Mouse (Mus musculus) intestine, postnatal 0 days (tissue): ENCODE data around the gene Adarb2. TPM values are rescaled to one million over a fixed set of nuclear protein-coding genes. Genes with fewer than 3 reads are reported as not detected.

Experiments
- ATAC-seq: fragments of 200-750 bp; cut with Nextera tagmentation; 2 replicates; pipeline ENCODE4 v1.8.0; 2017; ENCODE audit warnings: mild to moderate bottlenecking, moderate TSS enrichment, moderate library complexity
- H3K27ac ChIP-seq: fragments of 300-500 bp; sonication (generic); 2 replicates; pipeline ENCODE4 v1.5.1; 2014; ENCODE audit warnings: mild to moderate bottlenecking, low read depth, low read length, moderate library complexity
- H3K27me3 ChIP-seq: fragments of 300-500 bp; sonication (generic); replicated peaks from 2 replicates; pipeline ENCODE4 v1.6.1; 2014; ENCODE audit warnings: low read length, mixed read lengths; ENCODE audit not compliant: control insufficient read depth, insufficient read depth
- H3K36me3 ChIP-seq: fragments of 300-500 bp; sonication (generic); 2 replicates; pipeline ENCODE4 v1.6.1; 2014; ENCODE audit warnings: mild to moderate bottlenecking, moderate library complexity; ENCODE audit not compliant: control insufficient read depth, insufficient read depth
- H3K4me1 ChIP-seq: fragments of 300-500 bp; sonication (generic); replicated peaks from 2 replicates; pipeline ENCODE4 v1.6.1; 2014; ENCODE audit warnings: antibody characterized with exemption, low read length, mixed read lengths; ENCODE audit not compliant: control insufficient read depth, insufficient read depth
- H3K4me2 ChIP-seq: fragments of 300-500 bp; sonication (generic); replicated peaks from 2 replicates; pipeline ENCODE4 v1.6.1; 2014; ENCODE audit warnings: low read depth, mild to moderate bottlenecking, moderate library complexity
- H3K4me3 ChIP-seq: fragments of 300-500 bp; sonication (generic); 2 replicates; pipeline ENCODE4 v1.5.1; 2014; ENCODE audit warnings: low read depth, low read length
- H3K9ac ChIP-seq: fragments of 300-500 bp; sonication (generic); 2 replicates; pipeline ENCODE4 v1.6.1; 2014; ENCODE audit warnings: mild to moderate bottlenecking, low read depth, low read length
- H3K9me3 ChIP-seq: fragments of 300-500 bp; sonication (generic); 2 replicates; pipeline ENCODE4 v1.6.1; 2016; ENCODE audit warnings: mixed run types; ENCODE audit not compliant: control insufficient read depth
- CTCF ChIP-seq: sonication (generic); IDR thresholded peaks from 2 replicates; pipeline ENCODE4 v1.5.1; 2016; ENCODE audit warnings: low read depth, mild to moderate bottlenecking, control low read depth, antibody characterized with exemption, moderate library complexity
- WGBS: fragments of 180-500 bp; shearing (Covaris S2); extraction: QIAGEN DNeasy Blood & Tissue Kit; methylation state at CpG from one replicate; pipeline ENCODE4 v1.1.7; 2014; 5-methylcytosine and 5-hydroxymethylcytosine counted together
- polyA plus RNA-seq: library from polyadenylated mRNA; unstranded; fragments of >200 nt; fragmentation: Nextera tagmentation; extraction: Ambion mirVana; gene quantifications from 2 replicates; pipeline ENCODE4 v1.2.1, GENCODE M21; 2015

Gene Adarb2
- polyA plus RNA-seq, 1 experiment from 2014 or later: 0.14 TPM

DNA sequence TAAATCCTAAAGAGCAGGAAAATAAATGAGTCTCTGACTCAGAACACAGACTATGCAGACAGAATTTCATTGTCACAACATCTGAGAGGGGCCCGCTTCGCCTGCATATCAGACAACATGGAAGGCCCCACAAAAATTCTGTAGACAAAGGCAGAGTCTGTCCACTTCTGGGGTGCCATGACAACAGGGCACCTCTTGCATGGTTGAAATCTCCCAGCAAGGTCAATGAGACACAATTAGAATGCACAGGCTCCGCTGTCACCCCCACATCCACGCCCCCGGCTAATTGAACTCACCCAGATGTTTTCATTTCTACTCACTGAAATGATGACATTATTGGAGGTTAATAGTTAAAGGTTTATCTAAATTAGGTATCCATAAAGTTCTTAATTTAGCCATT lies 296.9 kb downstream of the Adarb2 start:
- H3K4me1 ChIP-seq: no peaks in the 10 kb centered on the region; the same call in 1 of the 2 replicates
- H3K9me3 ChIP-seq: no peaks in the 10 kb centered on the region
- WGBS: 53% methylated on average over 5 of the region's 5 CpGs
- no peaks in the 10 kb centered on the region for H3K27me3 ChIP-seq
- no peak overlapping the region for H3K4me2 ChIP-seq
- H3K36me3 ChIP-seq: no peaks in the 10 kb centered on the region
- no peak overlapping the region for H3K27ac ChIP-seq
- no peak overlapping the region for H3K9ac ChIP-seq
- no peak for TF ChIP-seq CTCF
- H3K4me3 ChIP-seq: no peak overlapping the region
- no peak for ATAC-seq

DNA sequence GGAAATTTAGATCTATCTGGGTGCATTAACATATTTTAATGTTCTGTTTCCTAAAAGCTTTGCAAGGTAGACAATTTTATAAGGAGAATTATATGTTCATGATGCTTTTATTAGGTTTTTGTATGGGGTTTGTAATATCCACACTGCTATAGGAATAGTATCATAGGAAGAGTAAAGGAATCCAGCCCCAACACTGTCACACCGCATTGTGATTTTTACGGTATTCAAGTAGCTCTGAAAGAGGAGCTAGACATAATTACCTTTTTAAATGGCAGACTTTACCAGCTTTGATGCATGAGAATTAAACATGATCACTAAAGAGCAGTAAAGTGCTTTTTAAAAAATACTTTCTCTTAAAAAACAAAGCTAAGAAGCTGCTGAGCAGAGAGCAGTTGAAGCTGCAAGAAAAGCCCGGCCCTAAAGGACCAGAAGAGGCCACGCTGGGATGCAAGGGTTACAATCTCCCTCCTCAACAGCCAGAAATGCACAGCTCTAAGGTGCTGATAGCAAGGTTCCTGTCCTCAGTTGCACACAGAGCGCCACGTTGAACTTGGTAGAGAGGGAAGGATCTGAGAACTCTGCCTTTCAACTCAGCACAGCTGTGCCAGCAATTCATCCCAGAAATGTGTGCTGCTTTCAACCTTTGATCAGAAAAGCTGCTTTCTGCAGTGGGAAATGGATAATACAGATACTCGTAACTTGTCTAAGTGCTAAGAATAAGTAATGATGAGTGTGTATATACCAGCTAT lies 308.6 kb downstream of the Adarb2 start:
- no peak overlapping the region for H3K4me2 ChIP-seq
- TF ChIP-seq CTCF: no peak
- no peaks in the 10 kb centered on the region for H3K9me3 ChIP-seq
- H3K4me3 ChIP-seq: no peak overlapping the region
- H3K9ac ChIP-seq: no peak overlapping the region
- no peaks in the 10 kb centered on the region for H3K36me3 ChIP-seq
- WGBS: 67% methylated on average over 7 of the region's 7 CpGs
- ATAC-seq: no peak
- H3K27ac ChIP-seq: no peak overlapping the region
- H3K4me1 ChIP-seq: no peaks in the 10 kb centered on the region
- H3K27me3 ChIP-seq: no peaks in the 10 kb centered on the region

DNA sequence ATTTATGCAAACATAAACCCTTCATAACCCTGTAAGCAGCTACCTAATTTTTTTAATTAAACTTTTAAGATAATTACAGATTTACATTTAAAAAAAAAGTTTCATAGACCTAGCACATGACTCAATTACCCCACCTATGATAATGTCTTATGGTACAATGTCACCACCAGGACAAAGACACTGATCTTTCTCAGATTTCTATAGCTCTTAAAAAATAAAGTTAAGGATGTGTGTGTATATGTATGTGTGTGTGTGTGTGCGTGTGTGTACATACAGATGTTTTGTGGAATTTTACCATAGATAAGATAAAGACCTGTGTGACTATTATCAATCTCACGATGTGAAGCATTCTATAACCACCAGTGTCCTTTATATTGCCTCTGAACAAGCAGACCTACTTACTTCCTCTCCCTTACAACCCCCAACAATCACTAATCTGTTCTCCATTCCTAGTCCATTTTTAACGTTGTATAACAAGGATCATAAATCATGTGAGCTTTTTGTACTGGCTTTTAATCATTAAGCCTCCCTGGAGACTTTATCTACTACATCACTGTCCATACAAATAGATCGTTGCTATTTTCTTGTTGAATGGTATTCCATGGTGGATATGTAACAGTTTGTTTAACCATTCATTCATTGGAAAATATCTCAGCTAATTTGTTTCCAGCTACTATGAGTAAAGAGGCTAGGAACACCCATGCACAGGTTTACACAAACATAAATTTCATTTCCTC lies 313.5 kb downstream of the Adarb2 start:
- Histone ChIP-seq H3K4me1 (no peaks in the 10 kb centered on the region), H3K4me2 (no peak overlapping the region), H3K36me3 (no peaks in the 10 kb centered on the region), H3K9ac (no peak overlapping the region), H3K9me3 (no peaks in the 10 kb centered on the region), H3K4me3 (no peak overlapping the region), H3K27ac (no peak overlapping the region), H3K27me3 (no peaks in the 10 kb centered on the region)
- ATAC-seq: peak; percentile 56; the same call in 1 of the 2 replicates
- no peak for TF ChIP-seq CTCF
- 22% methylated on average over 4 of the region's 4 CpGs for WGBS

DNA sequence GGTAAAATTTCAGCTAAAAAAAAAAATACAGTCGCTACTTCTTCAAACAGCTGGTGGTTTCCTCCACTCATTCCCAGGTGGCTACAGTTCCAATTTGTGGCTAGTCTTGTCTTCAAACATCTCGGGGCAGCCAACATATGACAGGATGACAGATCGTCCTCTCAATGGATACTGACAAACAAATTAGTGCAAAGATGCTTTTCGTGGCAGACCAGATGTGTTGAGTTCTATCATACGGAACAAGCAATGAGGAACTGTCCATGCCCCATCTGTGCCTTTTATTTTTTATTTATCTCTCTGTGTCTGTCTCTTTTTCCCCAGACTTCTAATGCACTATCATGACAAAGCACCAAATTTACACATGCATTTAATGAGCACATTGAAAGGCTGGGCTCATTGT lies 316.5 kb downstream of the Adarb2 start:
- H3K4me1 ChIP-seq: no peaks in the 10 kb centered on the region
- no peak overlapping the region for H3K27ac ChIP-seq
- H3K9ac ChIP-seq: no peak overlapping the region
- ATAC-seq: no peak
- WGBS: 89% methylated on average over 5 of the region's 5 CpGs
- H3K36me3 ChIP-seq: no peaks in the 10 kb centered on the region
- no peaks in the 10 kb centered on the region for H3K27me3 ChIP-seq
- H3K4me2 ChIP-seq: no peak overlapping the region
- H3K9me3 ChIP-seq: no peaks in the 10 kb centered on the region
- no peak for TF ChIP-seq CTCF
- no peak overlapping the region for H3K4me3 ChIP-seq

DNA sequence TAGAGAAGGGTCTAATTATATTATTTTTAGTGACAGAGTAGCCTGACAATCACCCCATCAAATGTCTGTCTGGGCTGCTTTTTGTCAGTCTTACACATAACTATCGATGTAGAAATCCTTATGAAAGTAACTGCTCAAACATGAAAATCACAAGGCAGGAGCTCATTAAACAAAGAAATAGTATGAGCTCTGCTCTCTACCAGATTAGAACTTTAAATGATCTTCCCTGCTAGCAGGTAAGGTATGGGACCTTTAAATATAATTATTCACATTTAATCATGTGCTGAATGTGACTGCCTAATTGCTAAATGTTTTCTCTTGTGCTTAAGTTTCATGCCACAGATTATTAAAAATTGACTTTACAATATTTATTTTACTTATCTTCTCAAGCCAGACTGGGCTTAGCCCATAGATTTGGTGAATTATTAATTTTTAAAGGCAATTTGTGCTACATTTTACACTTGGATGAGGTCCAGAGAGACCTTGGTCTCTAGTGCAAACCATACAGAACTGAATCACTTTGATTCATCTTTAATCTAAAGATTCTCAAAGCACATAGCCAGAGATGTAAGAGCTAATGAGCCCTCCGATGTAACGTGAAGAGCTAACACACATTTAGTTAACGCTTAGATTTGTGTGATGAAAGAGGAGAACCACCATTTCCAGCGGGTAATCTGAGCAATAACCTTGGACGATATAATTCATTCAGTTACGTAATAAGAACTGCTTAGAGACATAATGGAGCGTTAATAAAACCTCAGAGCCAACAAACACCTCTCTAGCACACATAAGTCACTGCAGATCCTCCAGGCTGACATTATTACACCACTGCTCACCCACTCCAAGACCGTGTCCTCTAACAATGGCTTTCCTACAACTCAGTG lies 323.3 kb downstream of the Adarb2 start:
- no peak for TF ChIP-seq CTCF
- no peak overlapping the region for H3K27ac ChIP-seq
- no peak overlapping the region; the same call in 1 of the 2 replicates for H3K4me3 ChIP-seq
- H3K36me3 ChIP-seq: no peaks in the 10 kb centered on the region
- no peaks in the 10 kb centered on the region for H3K27me3 ChIP-seq
- peak overlapping the region; percentile 30; the same call in 1 of the 2 replicates for H3K4me2 ChIP-seq
- H3K9ac ChIP-seq: no peak overlapping the region
- no peaks in the 10 kb centered on the region for H3K9me3 ChIP-seq
- peak; percentile 54; the same call in 1 of the 2 replicates for ATAC-seq
- 34% methylated on average over 9 of the region's 9 CpGs for WGBS
- no peaks in the 10 kb centered on the region for H3K4me1 ChIP-seq
